Mouse (Mus musculus) gastrocnemius, postnatal 36 days (tissue): ENCODE results near the gene Ddx39. TPM values are rescaled to one million over a fixed set of nuclear protein-coding genes. Genes with fewer than 3 reads are reported as not detected.

ENCODE experiments used
- DNase-seq, 2 experiments: peaks; one replicate each; pipeline ENCODE4 v3.0.0; 2022
- intact Hi-C: fragments of 180-260 bp; cut with DNase I; formaldehyde crosslinking; loops from one replicate; pipeline ENCODE4 v1.15.1; 2025
- long read RNA-seq, 2 experiments: library from polyadenylated mRNA; stranded (forward); transcript quantifications; one replicate each; pipeline ENCODE4 v2.0.0; 2021
- total RNA-seq, 2 experiments: library from RNA; stranded (reverse); gene quantifications; 2 replicates each; pipeline ENCODE4 v1.2.3; 2021

Gene Ddx39
- total RNA-seq: 10 to 100 TPM; 11.3 to 12.0 TPM
- long read RNA-seq, experiment 1, transcript Ddx39-201 (11 exons, 1,656 nt): major isoform, 29 of 33 reads
- long read RNA-seq, experiment 1, partial matches to known transcripts: 1 of 33 reads
- long read RNA-seq, experiment 1, other reads (novel, unspliced or antisense): 1 of 33 reads
- long read RNA-seq, experiment 2, transcript Ddx39-201 (11 exons, 1,656 nt): major isoform, 37 of 45 reads
- long read RNA-seq, experiment 2, partial matches to known transcripts: 2 of 45 reads
- long read RNA-seq, experiment 2, other reads (novel, unspliced or antisense): 3 of 45 reads

DNA sequence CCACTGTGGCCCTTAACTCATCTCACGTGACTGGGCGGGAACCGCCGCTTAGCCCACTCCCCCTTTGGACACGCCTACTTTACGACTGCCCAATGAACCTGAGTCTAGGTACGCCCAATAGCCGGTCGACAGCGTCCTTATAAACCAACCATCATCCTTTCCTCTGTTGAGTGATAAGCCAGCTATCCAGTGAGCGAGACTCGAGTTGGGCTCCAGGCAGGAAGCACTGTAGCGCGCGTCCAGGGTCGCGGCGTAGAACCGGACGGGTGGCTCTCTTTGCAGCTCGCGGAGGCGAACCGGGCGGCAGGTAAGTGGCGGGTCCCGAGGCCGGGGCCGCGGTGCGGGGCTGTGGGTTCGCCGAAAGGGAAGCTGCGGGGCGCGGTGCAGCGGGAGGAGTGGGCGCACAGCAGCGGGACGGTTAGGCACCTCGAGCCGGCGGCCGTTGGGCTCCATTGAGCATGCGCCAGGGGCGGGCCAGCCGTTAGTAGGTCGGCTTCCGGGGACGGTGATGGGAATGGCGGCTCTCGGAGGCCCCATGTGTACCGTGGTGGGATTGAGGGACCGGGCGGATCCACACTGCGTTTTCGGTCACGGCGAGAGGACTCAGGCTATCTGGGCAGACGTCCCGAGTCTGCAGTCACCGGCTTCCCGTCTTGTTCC, at the start of gene Ddx39:
TSS of gene Ddx39 (plus strand) at position 147 of the 660 bp plus-strand sequence.
- intact Hi-C loops: no loop called here
- peak; percentile 91 to 97 for DNase-seq

GRCm38 (mm10) chr8:83665969-83666865, 48.8 kb upstream of the Ddx39 start, which contains the start of gene Ptger1:
Gene Ptger1 (plus strand): TSS chr8:83666678.
- peak; percentile 55 to 60 for DNase-seq
- intact Hi-C loops: no loop called here

GRCm38 (mm10) chr8:83666866-83667234, 48.1 kb upstream of the Ddx39 start:
- no peak for DNase-seq
- intact Hi-C loops: no loop called here

- no peak for DNase-seq
- intact Hi-C loops: no loop called here
Measured at GRCm38 (mm10) chr8:83667526-83667925, 47.5 kb upstream of the Ddx39 start.

DNA sequence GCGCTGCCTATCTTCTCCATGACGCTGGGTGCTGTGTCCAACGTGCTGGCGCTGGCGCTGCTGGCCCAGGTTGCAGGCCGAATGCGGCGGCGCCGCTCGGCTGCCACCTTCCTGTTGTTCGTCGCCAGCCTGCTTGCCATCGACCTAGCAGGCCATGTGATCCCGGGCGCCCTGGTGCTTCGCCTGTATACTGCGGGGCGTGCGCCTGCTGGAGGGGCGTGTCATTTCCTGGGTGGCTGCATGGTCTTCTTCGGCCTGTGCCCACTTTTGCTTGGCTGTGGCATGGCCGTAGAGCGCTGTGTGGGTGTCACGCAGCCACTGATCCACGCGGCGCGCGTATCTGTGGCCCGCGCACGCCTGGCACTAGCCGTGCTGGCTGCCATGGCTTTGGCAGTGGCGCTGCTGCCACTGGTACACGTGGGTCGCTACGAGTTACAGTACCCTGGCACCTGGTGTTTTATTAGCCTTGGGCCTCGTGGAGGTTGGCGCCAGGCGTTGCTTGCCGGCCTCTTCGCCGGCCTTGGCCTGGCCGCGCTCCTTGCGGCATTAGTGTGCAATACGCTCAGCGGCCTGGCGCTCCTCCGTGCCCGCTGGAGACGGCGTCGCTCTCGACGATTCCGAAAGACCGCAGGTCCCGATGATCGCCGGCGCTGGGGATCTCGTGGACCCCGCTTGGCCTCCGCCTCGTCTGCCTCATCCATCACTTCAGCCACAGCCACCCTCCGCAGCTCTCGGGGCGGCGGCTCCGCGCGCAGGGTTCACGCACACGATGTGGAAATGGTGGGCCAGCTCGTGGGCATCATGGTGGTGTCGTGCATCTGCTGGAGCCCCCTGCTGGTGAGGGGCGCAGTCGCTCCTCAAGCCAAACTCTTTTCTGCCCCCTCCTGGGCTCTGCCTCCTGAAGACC, 46.7 kb upstream of the Ddx39 start:
- intact Hi-C loops: no loop called here
- DNase-seq: no peak

DNA sequence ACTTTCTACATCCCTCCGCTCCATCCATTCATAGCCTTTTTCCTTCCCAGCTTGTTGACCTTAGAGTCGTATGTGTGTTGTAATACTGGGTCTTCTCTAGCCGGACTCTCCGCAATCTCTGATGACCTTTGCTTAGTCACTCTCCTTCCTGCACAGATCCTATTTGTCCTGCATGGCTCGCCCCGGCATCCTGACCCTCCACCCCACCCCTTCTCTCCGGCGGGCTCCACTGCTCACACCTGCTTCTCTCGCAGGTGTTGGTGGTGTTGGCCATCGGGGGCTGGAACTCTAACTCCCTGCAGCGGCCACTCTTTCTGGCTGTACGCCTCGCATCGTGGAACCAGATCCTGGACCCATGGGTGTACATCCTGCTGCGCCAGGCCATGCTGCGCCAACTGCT, 46.0 kb upstream of the Ddx39 start:
- intact Hi-C loops: no loop called here
- DNase-seq: no peak

- intact Hi-C loops: no loop called here
- no peak for DNase-seq
Measured at GRCm38 (mm10) chr8:83672936-83673335, 42.0 kb upstream of the Ddx39 start.

- DNase-seq: no peak
- intact Hi-C loops: loop anchor here (2.0 kb wide), 1 partner anchor 20 kb away; no protein-coding TSS in a partner anchor
Measured at GRCm38 (mm10) chr8:83674497-83674896, 40.5 kb upstream of the Ddx39 start.

DNA sequence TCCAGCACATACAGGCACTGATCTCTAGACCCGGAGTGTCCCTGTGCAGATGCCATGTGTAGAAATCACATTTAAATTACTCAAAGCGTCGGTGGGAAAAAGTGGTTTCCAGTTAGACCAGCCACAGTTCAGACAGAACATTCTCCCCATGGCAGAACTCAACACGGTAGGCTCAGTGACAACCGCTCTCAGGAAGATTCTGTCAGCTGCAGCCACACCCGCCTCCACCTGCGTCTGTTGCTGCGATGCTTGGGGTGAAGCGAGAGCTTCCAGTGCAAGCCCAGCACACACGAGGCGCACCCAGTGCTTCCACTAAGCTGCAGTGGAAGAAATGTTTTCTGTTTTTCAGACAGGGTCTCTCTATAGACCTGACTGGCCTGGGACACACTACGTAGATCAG, 35.1 kb upstream of the Ddx39 start:
- intact Hi-C loops: no loop called here
- DNase-seq: no peak

- intact Hi-C loops: no loop called here
- no peak for DNase-seq
Measured at GRCm38 (mm10) chr8:83680603-83681002, 34.4 kb upstream of the Ddx39 start.

DNA sequence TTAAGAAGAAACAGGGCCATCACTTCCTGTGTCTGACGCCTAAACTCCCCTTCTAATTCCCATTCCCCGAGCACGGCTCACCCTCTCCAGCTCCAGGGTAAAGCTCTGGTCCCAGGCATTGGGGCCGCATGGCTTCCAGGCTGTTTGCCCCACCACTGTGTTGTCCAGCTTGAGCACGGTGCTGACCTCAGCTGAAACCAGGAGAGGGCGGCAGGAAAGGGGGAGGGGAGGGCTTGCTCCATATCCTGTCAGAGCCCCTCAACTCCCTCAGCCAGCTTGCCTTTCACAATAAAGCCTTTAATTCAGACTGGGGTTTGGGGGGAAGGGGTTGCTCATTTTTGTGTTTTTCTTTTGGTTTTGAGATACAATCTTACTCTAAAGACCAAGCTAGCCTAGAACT, 33.9 kb upstream of the Ddx39 start:
- no peak for DNase-seq
- intact Hi-C loops: no loop called here

- intact Hi-C loops: no loop called here
- no peak for DNase-seq
Measured at GRCm38 (mm10) chr8:83684517-83684916, 30.5 kb upstream of the Ddx39 start.

- DNase-seq: no peak
- intact Hi-C loops: no loop called here
Measured at GRCm38 (mm10) chr8:83689264-83689663, 25.7 kb upstream of the Ddx39 start.

DNA sequence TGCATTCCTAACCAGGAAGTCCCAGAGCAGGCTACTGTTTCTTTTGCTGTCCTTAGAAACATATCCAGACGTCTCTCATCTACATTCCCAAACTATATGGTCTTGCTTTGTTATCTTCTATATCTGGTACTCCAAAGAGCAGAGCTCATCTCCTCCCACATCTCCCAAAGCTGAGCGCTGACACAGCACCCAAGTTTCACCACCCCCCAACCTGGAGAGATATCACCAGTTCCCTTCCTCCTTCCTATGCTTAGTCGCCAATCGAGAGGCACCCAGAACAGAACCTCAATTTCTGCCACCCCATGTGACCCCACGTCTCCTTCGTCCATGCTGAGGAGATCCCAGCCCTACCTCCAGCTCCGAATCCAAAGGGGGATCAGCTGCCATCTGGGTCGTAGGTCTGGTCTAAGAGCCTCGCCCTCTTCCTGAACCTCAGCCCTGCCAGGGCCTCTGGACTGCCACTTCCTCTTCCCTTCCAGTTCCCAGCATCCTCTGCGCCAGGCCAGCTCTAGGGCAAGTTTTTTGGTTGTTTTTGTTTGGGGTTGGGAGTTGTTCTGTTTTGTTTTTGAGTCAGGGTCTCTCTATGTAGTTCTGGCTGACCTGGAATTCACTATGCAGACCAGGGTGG, 21.3 kb upstream of the Ddx39 start:
- no peak for DNase-seq

DNA sequence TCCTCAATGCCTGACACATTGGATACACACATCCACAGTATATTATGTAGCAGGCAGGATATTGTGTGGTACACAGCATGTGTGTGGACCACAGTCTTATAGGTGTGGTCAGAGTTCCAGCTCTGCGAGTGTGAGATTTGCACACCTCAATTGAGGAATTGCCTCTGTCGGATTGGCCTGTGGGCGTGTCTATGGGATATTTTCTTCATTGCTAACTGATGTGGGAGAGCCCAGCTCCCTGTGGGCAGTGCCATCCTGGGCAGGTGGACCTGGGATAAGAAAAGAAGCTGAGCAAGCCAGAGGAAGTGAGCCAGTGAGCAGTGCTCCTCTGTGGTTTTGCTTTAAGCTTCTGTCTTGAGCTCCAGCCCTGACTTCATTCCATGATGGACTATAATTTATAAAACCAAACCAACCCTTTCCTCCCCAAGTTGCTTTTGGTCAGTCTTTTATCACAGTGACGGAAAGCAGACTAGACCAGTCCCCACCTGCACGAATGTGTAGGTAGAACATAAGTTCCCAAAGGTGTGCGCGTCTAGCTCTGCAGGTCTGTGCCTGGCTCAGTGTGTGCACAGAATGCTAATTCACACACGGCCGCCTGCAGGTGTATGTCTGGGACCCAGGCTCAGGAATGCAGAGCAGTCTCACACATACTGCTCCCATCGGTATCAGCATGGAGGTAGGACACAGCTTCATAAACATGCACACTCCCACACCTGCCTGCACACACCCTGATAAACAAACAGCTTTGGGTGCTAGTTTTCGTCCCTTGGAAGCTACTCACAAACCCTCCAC, 20.4 kb upstream of the Ddx39 start:
- DNase-seq: no peak
- intact Hi-C loops: loop anchor here (2.0 kb wide), 1 partner anchor 20 kb away; no protein-coding TSS in a partner anchor

More for the DNA sequence above, 21.3 kb upstream of the Ddx39 start:
- intact Hi-C loops: loop anchor here (2.0 kb wide), 1 partner anchor 19 kb away; no protein-coding TSS in a partner anchor

DNA sequence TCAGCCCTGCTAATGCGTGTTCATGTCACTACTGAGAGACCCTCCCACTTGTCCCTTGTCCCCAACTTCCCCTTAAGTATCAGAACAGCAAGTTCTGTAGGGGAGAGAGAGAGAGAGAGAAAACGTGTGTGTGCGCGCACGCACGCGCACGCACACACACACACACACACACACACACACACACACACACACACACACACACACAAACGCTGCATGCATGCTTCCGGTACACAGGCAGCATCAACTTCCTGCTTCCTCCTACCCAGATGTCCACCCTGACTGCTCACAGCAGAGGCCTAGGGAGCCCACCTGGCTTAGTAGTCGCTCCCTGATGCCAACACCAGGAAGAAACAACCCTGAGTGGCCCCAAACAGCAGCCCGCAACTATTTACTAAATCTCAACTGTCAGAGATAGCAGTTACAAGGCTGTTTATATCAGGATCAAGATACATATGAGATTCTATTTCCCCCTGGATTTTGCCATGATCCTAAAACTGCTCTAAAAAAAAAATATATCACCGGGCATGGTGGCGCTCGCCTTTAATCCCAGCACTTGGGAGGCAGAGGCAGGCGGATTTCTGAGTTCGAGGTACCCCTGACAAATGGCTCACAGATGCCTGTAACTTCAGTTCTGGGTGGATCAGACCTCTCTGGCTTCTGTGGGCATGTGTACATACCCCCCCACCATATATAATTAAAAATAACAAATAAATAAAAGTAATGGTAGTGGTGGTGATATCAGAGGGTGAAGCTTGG, 19.4 kb upstream of the Ddx39 start:
- no peak for DNase-seq
- intact Hi-C loops: loop anchor here (2.0 kb wide), 1 partner anchor 21 kb away; no protein-coding TSS in a partner anchor

GRCm38 (mm10) chr8:83697374-83698220, 17.4 kb upstream of the Ddx39 start:
- DNase-seq: peak; percentile 42 to 49
- intact Hi-C loops: no loop called here
